Mouse (Mus musculus): Measurements from ENCODE around the gene Sppl3. TPM values are rescaled to one million over a fixed set of nuclear protein-coding genes. Genes with fewer than 3 reads are reported as not detected.

Gene Sppl3
- total and polyA plus RNA-seq, 3 experiments: 14.3 to 29.2 (median 14.9) TPM

- H3K27me3 ChIP-seq (replicated peaks): no peaks in the 10 kb centered on the region
- no peaks in the 10 kb centered on the region for H3K79me2 ChIP-seq (replicated peaks; ENCODE audit: control insufficient read depth, extremely low read depth, insufficient read depth, poor library complexity, severe bottlenecking)
- DNase-seq (ENCODE audit: extremely low read depth): no peak
- H3K9me3 ChIP-seq (replicated peaks; ENCODE audit: low read length): peaks cover 3% of the 10 kb centered on the region
- H3K9ac ChIP-seq (ENCODE audit: insufficient read depth, low read depth): no peak overlapping the region
- TF ChIP-seq HCFC1 (IDR thresholded peaks at IDR 0.05; ENCODE audit: low read depth, low read length) (no peak), TCF12 (IDR thresholded peaks at IDR 0.05; ENCODE audit: low read depth, low read length) (no peak), NRF1 (IDR thresholded peaks at IDR 0.05; ENCODE audit: low read depth, low read length) (no peak), ZC3H11A (IDR thresholded peaks at IDR 0.05; ENCODE audit: low read depth, low read length) (no peak), ZMIZ1 (IDR thresholded peaks at IDR 0.05; ENCODE audit: low read depth, low read length) (no peak), BHLHE40 (IDR thresholded peaks at IDR 0.05; ENCODE audit: low read depth, low read length) (no peak)
- H3K27ac ChIP-seq (ENCODE audit: insufficient read depth, low read depth): no peak overlapping the region
- peaks cover 42 to 72% of the 10 kb centered on the region in 2 experiments for H3K36me3 ChIP-seq (replicated peaks in 1 of 2; ENCODE audit: control insufficient read depth in 1 of 2, insufficient read depth in 1 of 2, low read length in 1 of 2)
- dilution Hi-C loops (cut with MboI; ENCODE audit: extremely low pct_ligation_motif_present, extremely low pct_unique_long_range_greater_than_20kb, low sequenced_read_pairs): no loop called here
- no peaks in the 10 kb centered on the region for H3K4me1 ChIP-seq (ENCODE audit: control insufficient read depth in 1 of 2, insufficient read depth in 2 of 2)
- no peak overlapping the region for H3K4me3 ChIP-seq (replicated peaks in 1 of 3; ENCODE audit: low read depth in 2 of 3, low read length in 2 of 3, poor library complexity in 1 of 3)
- in situ Hi-C loops (cut with MboI; ENCODE audit: low pct_ligation_motif_present, low pct_unique_long_range_greater_than_20kb, low sequenced_read_pairs): no loop called here
- H3K4me2 ChIP-seq (ENCODE audit: insufficient read depth, low read depth, poor library complexity, severe bottlenecking): no peak overlapping the region
These were observed 133.5 kb downstream of the Sppl3 start for GRCm38 (mm10) chr5:115144471-115144870.

DNA sequence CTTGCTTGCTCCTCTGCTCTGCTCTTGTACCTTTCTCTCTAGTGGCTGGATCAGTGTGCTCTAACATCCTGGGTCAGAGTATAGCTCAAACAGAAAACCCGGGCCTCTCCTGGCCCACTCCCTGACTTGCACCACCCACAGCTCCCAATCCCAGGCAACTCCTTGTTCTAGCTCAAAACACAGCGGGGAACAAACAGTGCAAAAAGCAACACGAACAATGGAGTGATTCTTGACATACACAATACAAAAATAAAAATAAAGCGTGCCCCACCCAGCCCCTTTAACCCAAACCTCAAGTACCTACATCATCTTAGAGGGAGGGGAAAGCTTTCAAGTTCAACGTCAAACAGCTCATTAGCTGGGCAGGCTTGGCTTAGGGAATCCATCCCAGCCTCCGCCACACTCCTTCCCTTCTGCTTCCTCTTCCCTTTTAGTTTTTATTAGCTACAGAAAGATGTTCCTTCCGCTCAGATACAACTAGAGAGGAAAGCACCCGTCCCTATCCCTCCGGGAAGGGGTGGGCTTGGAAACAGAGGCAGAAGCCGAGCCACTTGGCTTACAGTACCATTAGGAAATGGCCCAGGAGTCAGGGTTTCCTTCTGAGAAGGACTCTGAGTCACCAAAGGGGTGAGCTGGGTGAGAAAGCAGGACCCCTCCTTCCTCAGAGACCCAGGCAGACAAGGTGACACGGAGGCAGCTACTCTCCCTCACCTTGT is 134.5 kb downstream of the Sppl3 start:
- H3K36me3 ChIP-seq (replicated peaks in 1 of 2; ENCODE audit: control insufficient read depth in 1 of 2, insufficient read depth in 1 of 2, low read length in 1 of 2): peaks cover 51 to 82% of the 10 kb centered on the region in 2 experiments
- in situ Hi-C loops (cut with MboI; ENCODE audit: low pct_ligation_motif_present, low pct_unique_long_range_greater_than_20kb, low sequenced_read_pairs): no loop called here
- H3K9me3 ChIP-seq (replicated peaks; ENCODE audit: low read length): peaks cover 11% of the 10 kb centered on the region
- H3K27me3 ChIP-seq (replicated peaks): no peaks in the 10 kb centered on the region
- H3K4me3 ChIP-seq (replicated peaks in 1 of 3; ENCODE audit: low read depth in 2 of 3, low read length in 2 of 3, poor library complexity in 1 of 3): no peak overlapping the region
- TF ChIP-seq SMC3 (IDR thresholded peaks at IDR 0.05; ENCODE audit: low read depth, low read length) (no peak), RCOR1 (conservative IDR thresholded peaks at IDR 0.05; ENCODE audit: low read depth, low read length) (no peak), E2F4 (IDR thresholded peaks at IDR 0.05; ENCODE audit: insufficient replicate concordance, low read depth, low read length) (no peak), ELF1 (IDR thresholded peaks at IDR 0.05; ENCODE audit: low read depth, low read length) (no peak), MXI1 (IDR thresholded peaks at IDR 0.05; ENCODE audit: low read depth, low read length) (no peak), ZMIZ1 (IDR thresholded peaks at IDR 0.05; ENCODE audit: low read depth, low read length) (no peak), CTCF (conservative IDR thresholded peaks at IDR 0.05 in 1 of 2, IDR thresholded peaks at IDR 0.05 in 1 of 2; ENCODE audit: low read depth in 2 of 2, low read length in 2 of 2) (no peak), ETS1 (conservative IDR thresholded peaks at IDR 0.05; ENCODE audit: low read depth, low read length) (no peak), MAX (IDR thresholded peaks at IDR 0.05; ENCODE audit: low read length) (no peak), JUND (conservative IDR thresholded peaks at IDR 0.05; ENCODE audit: low read depth, low read length) (no peak), RAD21 (IDR thresholded peaks at IDR 0.05; ENCODE audit: low read depth, low read length) (no peak), MYC (IDR thresholded peaks at IDR 0.05; ENCODE audit: low read depth, low read length) (no peak), USF1 (IDR thresholded peaks at IDR 0.05; ENCODE audit: low read depth, low read length) (no peak)
- dilution Hi-C loops (cut with MboI; ENCODE audit: extremely low pct_ligation_motif_present, extremely low pct_unique_long_range_greater_than_20kb, low sequenced_read_pairs): no loop called here
- DNase-seq (ENCODE audit: extremely low read depth): no peak
- no peak overlapping the region for H3K4me2 ChIP-seq (ENCODE audit: insufficient read depth, low read depth, poor library complexity, severe bottlenecking)
- H3K4me1 ChIP-seq (ENCODE audit: control insufficient read depth in 1 of 2, insufficient read depth in 2 of 2): no peaks in the 10 kb centered on the region
- no peaks in the 10 kb centered on the region for H3K79me2 ChIP-seq (replicated peaks; ENCODE audit: control insufficient read depth, extremely low read depth, insufficient read depth, poor library complexity, severe bottlenecking)
- H3K9ac ChIP-seq (ENCODE audit: insufficient read depth, low read depth): no peak overlapping the region
- H3K27ac ChIP-seq (ENCODE audit: insufficient read depth, low read depth): no peak overlapping the region

All from CH12.LX (cell line).